Mouse (Mus musculus) common myeloid progenitor, adult 5-6 weeks (primary cell): ENCODE measurements around the gene Nebl. TPM values are rescaled to one million over a fixed set of nuclear protein-coding genes. Genes with fewer than 3 reads are reported as not detected.
A peak's percentile ranks its signal among the peaks of the same experiment; 100 is the strongest.
"Not testable (repeated sequence)": the region's sequence is repeated elsewhere in the genome, so short reads cannot be mapped to it uniquely, and the experiment has no call there.

Experiments used
- ATAC-seq: replicated peaks from 2 replicates; pipeline ENCODE4 v1.8.0; 2016; ENCODE audit warnings: low read depth, mild to moderate bottlenecking, moderate TSS enrichment, inconsistent platforms; ENCODE audit not compliant: poor library complexity, severe bottlenecking
- total RNA-seq: library from RNA; stranded (forward); fragments of 200-1000, 187-1606 nt; gene quantifications from 2 replicates; pipeline ENCODE4 v1.2.3, GENCODE M21; 2017

Nebl gene
- total RNA-seq, 1 experiment from 2014 or later, result 0.18 TPM

DNA sequence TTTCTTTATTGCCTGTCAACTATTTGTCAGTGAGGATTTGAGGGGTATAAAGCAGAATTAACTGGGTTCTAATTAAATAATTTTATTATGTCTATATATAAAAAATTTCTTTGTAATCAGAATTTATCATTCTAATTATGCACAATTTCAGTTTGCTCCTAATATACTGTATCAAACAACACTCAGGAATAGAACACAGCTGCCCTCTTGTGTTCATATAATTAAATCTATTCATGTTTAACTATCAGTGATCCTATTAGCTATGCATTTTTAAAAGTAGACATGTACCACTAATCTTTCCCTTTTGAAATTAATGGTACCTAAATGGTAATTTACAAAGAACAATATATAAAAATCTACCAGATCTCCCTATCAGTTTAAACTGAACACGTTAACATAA is 404.7 kb downstream of the Nebl start:
- ATAC-seq, result no peak

DNA sequence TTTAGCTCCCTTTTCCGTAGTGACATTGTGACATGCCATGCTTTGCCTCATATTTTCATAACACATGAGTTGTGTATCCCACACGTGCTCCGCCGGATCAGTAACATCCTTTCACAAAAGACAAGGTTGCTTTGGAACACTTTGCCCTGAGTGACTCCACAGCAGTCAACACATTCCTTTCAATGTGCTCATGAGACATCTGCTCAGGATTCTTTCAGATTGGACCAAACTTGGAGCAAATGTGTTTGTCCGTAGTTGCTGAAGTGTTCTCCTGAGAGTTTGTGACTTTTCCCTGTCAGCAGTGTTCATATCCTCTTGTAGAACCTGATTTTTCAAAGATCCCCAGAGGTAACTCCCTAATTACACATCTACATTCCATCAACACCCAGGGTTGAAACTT is 414.4 kb downstream of the Nebl start:
- no peak for ATAC-seq

DNA sequence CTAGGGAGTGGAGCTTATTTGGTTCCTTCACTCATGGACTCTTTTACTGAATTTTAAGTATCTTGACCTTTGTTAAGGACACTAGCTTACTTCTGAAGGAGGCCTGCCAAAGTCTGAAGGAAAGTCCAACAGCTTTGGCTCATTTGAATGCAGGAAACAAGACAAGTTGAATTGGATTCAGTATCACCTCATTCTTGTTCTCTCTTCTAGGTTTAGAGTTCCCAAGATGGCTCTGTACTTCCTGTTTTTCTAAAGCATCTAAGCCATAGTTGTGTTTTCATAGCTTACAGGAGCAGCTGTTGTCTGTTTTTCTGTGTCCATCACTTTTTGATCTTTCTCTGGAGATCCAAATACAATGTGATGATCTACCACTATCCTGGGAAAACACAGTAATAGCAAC is 429.9 kb downstream of the Nebl start:
- ATAC-seq, result no peak

DNA sequence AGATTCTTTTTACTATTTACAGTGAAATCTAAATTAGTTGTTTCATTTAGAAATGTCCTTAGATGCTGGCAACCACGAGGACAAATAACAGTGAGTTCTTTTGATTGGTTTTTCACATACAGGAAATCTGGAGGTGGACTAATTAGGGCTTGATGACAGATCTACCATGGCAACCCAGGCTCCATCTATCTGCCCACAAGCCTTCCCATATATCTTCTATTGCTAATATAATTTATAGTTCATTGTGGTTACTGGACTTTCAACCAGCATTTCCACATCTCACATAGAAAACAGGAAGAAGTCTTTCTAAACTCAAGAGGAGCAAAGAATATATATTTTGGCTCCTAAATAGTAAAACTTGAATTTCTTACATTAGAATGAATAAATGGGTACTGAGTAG is 433.8 kb downstream of the Nebl start:
- peak; percentile 39; the same call in 1 of the 2 replicates for ATAC-seq

DNA sequence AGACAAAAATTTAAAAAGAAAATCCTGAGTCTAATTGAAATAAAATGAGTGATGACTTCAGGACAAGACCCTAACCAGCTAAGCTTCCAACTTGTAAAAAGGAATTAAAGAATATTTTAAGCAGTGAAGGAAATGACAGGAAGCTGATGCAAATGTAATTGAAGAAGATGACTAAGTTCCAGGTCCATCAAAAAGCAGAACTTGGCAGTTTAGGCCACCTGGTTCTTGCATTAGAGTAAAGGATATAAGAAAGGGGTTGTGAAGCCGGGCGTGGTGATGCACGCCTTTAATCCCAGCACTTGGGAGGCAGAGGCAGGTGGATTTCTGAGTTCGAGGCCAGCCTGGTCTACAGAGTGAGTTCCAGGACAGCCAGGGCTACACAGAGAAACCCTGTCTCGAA is 436.0 kb downstream of the Nebl start:
- not testable (repeated sequence) for ATAC-seq
